Mouse (Mus musculus) liver, embryonic 13.5 days (tissue): ENCODE measurements around the gene Zfp318. TPM values are rescaled to one million over a fixed set of nuclear protein-coding genes. Genes with fewer than 3 reads are reported as not detected.

ENCODE experiments used
- polyA plus RNA-seq: library from polyadenylated mRNA; unstranded; fragments of >200 nt; fragmentation: Nextera tagmentation; extraction: Ambion mirVana; gene quantifications from 2 replicates; pipeline ENCODE4 v1.2.1, GENCODE M21; 2015

Gene Zfp318
- polyA plus RNA-seq, 1 experiment from 2014 or later, result 1.4 TPM

Other genes with a start within 250 kb of the Zfp318 start
- 0.72 and 0.96 TPM in 2 replicates for gene Rsph9, start 239.5 kb upstream of the Zfp318 start, polyA plus RNA-seq
- 44.4 and 46.9 TPM in 2 replicates for gene Mad2l1bp, start 230.2 kb upstream of the Zfp318 start, polyA plus RNA-seq
- 25.7 and 27.0 TPM in 2 replicates for gene Gtpbp2, start 222.7 kb upstream of the Zfp318 start, polyA plus RNA-seq
- 19.0 and 23.9 TPM in 2 replicates for gene Polh, start 181.1 kb upstream of the Zfp318 start, polyA plus RNA-seq
- 19.0 and 23.5 TPM in 2 replicates for gene Xpo5, start 180.9 kb upstream of the Zfp318 start, polyA plus RNA-seq
- 49.0 and 49.9 TPM in 2 replicates for gene Polr1c, start 135.7 kb upstream of the Zfp318 start, polyA plus RNA-seq
- gene Yipf3, start 135.7 kb upstream of the Zfp318 start, polyA plus RNA-seq, result 39.8 and 41.8 TPM in 2 replicates
- gene Lrrc73, start 130.2 kb upstream of the Zfp318 start, polyA plus RNA-seq, result 0.06 and 0.10 TPM in 2 replicates
- 11.2 and 12.1 TPM in 2 replicates for gene Tjap1, start 100.7 kb upstream of the Zfp318 start, polyA plus RNA-seq
- 0.09 TPM in 1 of 2 replicates, not detected in the other for gene Dlk2, start 86.3 kb upstream of the Zfp318 start, polyA plus RNA-seq
- 1.6 and 1.7 TPM in 2 replicates for gene Abcc10, start 55.4 kb upstream of the Zfp318 start, polyA plus RNA-seq
- not detected in 2 replicates for gene Crip3, start 45.2 kb downstream of the Zfp318 start, polyA plus RNA-seq
- gene Slc22a7, start 54.7 kb downstream of the Zfp318 start, polyA plus RNA-seq, result not detected in 2 replicates
- 0.02 TPM in 2 replicates for gene Ttbk1, start 103.9 kb downstream of the Zfp318 start, polyA plus RNA-seq
- gene Dnph1, start 113.0 kb downstream of the Zfp318 start, polyA plus RNA-seq, result 34.6 and 35.1 TPM in 2 replicates
- gene Cul9, start 162.7 kb downstream of the Zfp318 start, polyA plus RNA-seq, result 0.44 and 0.84 TPM in 2 replicates
- gene Srf, start 172.4 kb downstream of the Zfp318 start, polyA plus RNA-seq, result 2.9 and 3.2 TPM in 2 replicates
- 8.0 and 9.1 TPM in 2 replicates for gene Ptk7, start 245.8 kb downstream of the Zfp318 start, polyA plus RNA-seq